Mouse (Mus musculus) activated CD4-positive, CD25-positive, alpha-beta regulatory T cell, adult 4 months (primary cell): ENCODE results near the gene Snrk. TPM values are rescaled to one million over a fixed set of nuclear protein-coding genes. Genes with fewer than 3 reads are reported as not detected.
A peak's percentile ranks its signal among the peaks of the same experiment; 100 is the strongest.

Experiments
- ATAC-seq: one replicate; pipeline ENCODE4 v1.8.0; 2017
- polyA plus RNA-seq, 2 experiments: library from polyadenylated mRNA; unstranded; fragments of 100-300 nt; shearing (Covaris generic); gene quantifications; one replicate each; pipeline ENCODE4 v1.2.1; 2017

The Snrk gene
- polyA plus RNA-seq, 2 experiments from 2014 or later: 23.1 to 25.9 TPM

DNA sequence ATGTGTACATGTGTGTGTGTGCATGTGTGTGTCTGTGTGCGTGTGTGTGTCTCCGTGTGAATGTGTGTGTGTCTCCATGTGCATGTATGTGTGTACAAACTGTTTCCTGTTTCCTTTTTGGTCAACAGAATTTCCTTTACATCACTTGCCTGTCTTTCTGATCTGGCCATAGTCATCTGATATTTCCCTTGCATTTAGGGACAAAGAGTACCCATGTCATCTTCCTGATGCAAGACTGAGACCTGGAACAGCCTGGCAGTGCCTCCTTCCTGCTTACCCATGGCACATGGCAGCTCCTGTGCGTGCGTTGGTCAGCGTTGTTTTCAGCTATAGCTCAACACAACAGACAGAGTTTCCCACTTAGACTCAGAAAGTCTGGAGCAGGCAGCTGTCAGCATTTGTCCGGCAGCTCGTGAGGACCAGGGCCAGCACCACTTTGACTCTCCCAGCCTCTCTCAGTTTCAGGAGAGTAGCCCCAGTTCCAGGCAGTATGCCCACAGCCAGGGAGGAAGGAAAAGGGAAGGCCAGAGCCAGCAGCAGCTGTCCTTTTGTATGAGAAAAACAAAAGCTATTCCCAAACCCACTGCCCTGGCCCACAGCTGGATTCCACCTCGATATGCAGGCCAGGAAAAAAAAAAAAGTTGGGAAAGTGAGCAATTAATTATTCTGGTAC is 7.4 kb upstream of the Snrk start:
- no peak for ATAC-seq

DNA sequence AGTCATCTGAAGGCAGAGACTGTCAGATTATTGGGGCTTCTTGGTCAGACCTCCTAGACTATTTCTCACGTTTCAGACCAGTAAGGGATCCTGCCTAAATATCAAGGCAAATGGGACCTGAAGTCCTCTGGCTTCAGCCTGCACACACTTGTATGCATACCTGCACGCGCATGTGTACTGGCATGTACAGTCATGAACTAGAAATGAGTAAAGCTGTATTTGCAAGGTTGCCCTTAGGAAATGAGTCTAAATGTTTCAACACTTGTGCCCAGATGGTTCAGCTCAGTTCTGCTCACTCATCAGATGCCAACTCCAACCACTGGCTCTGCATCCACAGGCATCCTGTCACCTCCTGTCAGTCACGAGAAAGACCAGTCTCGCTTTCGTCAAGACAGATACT is 6.6 kb upstream of the Snrk start:
- no peak for ATAC-seq

DNA sequence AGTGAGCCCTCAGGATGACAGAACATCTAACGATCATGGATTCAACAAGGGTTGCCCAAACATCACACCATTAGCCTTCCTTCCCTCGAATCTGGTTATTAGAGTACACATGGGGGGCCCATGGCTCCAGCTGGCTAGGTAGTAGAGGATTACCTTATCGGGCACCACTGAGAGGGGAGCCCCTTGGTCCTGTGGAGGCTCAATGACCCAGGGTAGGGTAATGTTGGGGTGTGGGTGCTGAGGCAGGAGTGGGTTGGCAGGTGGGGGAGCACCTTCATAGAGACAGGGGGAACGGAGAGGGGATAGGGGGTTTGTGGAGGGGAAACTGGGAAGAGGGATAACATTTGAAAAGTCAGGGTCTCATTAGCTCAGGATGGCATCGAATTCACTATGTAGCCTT is 6.1 kb upstream of the Snrk start:
- ATAC-seq: no peak

DNA sequence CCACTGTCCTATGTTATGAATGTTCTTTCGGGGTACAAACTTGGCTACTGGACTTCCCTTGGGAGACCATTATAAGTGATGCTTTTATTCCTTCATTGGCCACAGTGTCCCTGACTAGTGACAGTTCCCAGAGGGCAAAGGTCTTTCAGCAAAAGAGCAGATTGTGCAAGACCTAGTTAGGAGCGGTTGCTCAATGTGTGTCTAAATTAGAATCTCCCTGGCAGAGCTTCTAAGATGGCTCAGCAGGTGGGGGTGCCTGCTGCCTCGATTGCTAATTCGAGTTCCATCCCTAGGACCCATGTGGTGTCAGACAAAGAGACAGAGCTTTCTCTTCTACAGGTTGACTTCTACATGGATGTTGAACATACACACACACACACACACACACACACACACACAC is 1.5 kb upstream of the Snrk start:
- ATAC-seq: no peak

DNA sequence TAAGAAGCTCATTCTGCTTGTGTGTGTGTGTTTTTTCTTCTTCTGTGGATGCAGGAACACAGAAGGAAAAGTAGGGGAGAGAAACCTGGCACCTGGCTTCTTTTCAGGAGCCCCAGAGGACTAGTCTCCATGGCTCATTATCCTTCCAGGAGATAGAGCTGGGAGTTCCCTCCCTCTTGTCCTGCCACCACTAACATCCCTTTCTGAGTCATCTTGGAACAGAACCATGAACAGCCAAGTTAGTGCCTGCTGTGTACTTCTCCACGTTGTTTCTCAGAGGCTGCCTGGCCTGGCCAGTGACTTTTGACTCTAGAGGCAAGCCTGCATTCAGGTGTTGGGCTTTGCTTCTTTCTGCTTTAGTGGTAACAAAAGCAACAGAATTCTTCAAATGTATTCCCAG is 707 bp upstream of the Snrk start:
- ATAC-seq: no peak

DNA sequence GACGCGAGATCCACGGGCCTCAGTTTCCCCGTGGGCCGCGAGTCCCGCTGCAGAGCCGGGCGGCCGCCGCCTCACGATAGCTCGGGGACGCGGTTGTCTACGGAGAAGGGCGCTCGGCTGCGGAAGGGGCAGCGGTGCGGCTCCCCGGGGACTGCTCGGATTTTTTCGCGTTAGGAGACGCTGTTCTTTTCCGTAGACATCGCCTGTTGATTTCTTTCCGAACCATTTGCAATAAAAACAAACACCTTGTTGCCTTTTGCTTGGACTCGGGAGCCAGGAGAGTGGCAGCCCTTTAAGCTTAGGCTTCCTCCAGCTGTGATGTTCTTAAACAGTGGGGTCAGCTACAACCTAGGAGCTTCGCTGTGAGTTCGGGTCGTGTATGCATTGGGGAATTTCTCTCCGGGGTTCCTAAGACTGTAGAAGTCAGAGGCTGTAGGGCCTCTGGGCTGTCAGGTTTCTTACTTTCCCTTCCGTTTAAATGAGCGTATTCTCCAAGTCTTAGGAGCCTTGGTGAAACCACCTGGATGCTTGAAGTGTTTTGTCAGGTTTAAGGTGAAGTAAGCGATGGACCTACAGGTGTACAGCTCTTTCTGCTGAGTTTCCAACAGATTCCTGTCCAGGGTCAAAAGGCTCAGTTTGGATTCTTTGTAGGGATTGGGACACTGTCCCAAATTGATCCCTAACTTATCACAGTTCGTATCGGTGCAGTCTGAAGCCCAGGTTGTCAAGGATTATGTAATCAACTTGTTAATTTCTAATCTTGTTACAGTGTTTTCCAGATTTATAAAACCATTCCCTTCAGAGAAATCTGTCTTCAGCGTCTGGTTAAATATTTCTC is 845 bp downstream of the Snrk start:
- peak; percentile 16 for ATAC-seq

DNA sequence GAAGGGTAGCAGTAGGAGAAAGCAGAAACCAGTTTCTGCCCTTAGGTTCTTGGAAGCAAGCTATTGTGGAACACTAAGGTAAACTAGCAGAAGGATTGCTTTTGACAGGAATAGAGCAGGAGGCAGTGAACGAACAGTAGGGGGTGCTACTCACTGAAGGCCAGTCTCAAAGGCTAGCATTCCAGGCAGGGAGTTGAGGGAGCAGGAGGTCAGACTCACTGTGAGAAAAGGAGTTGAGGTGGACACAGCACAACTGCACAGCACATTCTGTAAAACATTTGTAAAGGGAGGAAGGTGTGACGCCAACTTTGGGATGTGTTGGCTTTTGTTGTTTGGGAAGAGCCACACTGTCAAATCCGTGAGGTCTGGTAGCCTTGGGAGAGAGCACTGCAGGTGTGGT is 3.0 kb downstream of the Snrk start:
- no peak for ATAC-seq

DNA sequence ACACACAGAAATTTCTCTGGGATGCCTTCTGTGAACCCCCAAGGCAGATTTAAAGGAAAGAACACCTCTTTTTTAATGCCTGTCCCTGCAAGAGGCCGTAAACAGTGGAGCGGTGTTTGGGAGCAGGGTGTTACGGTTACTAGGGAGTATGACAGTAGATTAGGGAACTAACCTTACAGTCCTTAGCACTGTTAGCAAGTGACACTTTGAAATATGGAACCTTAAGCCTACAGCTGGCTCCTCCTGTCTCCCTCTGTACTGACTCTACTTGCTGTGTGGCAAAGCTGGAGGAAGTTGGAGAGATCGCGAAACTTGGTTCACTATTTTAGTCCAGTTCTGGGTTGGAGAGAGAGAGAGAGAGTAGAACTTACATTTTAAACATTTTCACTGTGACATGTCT is 5.0 kb downstream of the Snrk start:
- ATAC-seq: no peak

DNA sequence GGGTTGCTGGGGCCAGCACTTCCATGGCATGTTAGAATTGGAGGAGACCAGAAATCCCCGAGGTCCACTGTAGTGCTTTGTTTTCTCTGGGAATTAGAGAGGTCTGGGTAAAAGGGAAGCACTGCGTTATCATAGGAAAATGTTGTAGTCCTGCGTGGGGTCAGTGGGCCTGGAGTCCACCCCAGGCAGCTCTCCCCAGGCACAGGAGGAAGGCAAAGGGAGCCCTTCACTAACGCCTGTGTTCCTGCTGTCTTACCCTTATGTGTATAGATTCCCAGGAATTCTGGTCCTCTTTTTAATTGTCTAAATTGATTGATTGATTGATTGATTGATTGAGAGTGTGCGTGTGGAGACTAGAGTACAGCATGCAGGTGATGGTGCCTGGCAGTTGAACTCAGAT is 6.1 kb downstream of the Snrk start:
- ATAC-seq: no peak

DNA sequence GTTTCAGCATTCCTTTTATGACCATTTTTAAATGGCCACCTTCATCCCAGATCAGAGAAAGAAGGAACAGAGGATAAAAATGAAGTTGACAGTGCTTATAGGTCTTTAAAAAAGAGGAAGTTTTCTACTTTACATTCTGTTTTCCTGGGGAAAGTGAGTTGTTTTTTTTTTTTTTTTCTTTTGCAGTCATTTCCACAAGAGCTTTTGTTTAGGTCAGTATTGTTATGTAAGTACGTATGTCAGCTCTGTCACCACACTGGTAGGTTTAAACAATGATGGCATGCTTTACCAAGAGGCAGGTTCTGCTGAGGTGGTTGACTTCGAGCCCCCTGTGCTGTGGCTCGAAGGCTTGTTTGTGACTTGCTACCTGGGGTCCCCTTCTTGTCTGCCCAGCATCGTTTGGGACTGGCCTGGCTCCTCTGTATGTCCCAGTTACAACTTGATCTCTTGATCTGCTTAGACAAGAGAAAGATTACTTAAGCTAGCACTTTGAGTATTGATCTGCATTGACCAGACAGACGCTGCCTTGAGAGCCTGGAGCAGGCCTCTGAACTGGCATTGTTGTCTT is 8.7 kb downstream of the Snrk start:
- ATAC-seq: no peak

DNA sequence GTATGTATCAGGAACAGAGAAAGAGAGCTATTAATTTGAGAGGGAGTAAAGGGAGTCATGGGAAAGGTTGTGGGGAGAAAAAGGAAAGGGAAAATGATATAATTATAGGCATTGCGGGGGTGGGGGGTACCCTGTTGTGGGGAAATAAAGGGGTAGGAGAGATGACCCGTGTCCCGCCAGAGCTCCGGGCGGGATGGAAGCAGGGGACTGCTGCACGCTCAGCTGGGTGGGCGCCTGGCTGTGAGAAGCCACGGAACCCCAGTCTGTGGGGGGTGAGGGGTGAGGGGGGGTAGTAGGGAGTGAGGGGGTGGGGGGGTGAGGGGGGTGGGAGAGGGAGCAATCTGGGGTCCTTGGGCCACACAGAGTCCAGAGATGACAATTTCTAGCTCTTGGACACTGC is 9.7 kb downstream of the Snrk start:
- no peak for ATAC-seq

DNA sequence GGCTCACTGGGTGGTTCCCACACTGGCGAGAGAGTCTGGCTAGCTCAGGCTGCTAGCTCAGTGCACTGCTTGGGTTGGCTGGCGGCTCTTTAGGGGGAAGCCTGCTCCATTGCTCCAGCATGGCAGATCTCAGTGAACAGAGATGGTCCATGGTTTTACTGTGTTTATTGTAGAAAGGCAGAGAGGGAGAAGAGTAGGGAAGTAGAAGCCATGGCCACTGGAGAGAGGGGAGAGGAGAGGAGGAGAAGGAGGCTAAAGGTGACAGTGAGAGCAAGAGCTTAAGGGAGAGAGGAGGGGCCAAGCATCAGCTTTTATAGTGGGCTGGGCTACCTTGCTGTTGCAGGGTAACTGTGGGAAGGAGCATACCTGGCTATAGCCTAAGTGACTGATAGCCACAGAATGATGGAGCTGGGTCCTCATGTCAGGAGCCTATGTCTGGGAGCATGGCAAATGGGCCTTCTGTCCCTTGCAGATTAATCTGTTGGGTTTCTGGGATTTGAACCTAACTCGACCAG is 10.3 kb downstream of the Snrk start:
- ATAC-seq: no peak

DNA sequence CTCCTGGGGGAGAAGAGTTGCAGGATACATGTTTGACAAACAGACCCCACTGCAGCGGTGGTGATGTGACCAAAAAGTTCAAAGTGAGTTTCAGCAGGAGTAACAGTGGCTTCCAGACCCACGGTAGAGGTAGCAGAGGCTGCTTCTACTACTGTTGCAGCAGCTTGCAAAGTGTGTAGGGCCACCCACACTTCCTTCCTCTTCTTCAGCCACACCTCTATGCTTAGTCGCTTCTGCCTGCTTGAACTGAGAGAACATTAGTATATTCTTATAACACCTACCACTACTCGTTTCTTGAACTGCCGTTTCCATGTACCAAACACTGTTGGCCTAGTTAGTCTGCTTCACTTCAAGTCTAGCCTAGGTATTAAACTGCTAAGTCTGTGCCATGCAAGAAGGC is 11.6 kb downstream of the Snrk start:
- peak; percentile 89 for ATAC-seq

DNA sequence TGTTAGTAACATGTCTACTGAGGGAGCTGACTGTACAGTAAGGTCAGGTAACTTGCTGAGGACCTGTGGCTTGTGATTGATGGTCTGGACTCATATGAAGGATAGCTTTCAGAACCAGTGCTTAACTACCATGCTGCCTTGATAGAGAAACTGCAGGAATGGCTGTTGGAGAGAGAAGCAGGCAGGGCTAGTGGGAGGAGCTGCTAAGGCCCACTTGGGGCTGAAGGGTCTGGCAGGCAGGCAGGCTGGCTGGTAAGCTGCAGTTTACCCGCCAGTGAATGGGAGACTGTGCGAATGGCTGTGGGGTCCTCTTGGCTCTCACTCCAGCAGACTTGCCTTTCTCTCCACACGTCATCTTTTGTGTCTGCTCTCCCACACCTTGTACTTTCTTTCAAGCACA is 13.6 kb downstream of the Snrk start:
- ATAC-seq: no peak

DNA sequence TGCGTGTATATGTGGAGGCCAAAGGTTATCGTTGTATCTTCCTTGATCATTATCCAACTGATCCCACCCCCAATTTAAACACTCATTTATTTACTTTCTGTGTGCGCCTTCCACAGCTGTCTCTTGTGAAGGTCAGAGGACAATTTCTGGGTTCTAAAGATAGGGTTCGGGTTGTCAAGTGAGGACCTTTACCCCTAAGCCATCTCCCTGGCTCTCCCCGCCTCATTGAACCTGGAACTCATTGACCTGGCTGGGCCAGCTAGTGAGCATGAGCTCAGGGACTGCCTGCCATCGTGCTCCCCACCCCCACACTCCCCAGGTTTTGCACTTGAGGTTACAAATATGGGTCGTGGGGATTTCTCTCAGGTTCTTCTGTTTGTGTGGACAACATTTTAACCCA is 15.1 kb downstream of the Snrk start:
- no peak for ATAC-seq

DNA sequence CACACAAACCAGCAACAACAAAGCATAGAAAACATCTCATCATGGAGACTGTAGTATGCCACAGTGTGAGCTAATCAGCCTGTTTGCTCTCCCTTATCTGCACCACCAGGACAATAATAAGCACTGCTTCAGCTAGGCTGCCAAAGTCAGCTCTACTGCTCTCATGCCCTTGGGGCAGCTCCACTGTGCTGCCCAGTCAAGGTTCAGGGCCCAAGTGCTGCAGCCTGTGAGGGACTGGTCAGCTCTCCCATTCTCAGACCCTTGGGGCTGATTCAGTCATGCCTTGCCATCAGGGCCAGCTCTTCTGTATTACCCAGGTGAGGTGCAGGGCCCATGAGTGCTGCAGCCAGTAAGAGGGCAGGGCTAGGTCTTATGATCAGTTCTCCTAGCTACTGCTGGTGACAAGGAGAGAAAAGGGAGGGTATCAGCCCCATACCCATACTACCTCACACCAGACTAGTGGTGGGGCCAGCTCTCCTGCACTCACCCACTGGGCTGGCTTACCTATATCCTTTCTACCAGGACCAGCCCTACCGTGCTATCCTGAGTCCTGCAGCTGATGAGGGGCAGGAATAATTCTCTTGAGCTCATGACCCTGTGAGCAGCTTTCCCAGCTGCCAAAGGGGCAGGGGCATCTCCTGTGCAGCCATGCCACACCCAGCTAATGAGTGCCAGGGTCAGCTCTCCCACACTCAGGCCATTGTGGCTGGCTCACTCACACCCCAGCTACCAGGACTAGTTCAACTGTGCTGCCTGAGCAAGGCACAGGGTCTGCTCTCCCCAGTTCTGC is 18.2 kb downstream of the Snrk start:
- ATAC-seq: no peak

DNA sequence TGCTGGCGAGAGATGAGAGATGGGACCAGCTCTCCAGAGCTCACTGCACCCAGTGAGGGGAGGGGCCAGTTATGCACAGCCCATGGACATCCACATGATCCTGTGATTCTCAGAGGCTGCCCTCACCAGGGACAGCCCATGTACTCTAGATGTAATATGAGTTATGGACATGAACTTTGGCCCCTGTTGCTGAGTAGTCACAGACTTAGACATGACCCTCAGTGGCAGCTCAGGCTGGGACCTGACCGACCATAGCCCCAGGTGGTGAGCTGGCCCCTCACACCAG is 18.8 kb downstream of the Snrk start:
- no peak for ATAC-seq

DNA sequence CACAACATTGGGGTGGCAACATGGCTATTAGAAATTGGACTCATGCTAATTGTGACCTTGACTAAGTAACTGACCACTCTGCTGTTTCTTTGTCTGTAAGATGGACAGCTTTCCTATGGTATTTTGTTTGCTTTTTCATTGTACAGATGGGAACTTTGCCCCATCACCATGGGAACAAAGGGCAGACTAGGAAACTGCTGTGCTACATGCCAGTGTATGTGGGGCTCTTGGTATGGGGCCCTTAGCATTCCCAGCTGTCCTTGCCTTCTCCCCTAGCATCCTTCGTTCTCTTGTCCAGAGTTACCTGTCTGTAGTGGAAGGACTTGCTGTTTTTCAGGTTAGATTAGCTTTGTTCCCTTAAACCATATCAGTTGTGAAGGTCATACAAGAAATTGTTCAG is 20.9 kb downstream of the Snrk start:
- ATAC-seq: no peak

DNA sequence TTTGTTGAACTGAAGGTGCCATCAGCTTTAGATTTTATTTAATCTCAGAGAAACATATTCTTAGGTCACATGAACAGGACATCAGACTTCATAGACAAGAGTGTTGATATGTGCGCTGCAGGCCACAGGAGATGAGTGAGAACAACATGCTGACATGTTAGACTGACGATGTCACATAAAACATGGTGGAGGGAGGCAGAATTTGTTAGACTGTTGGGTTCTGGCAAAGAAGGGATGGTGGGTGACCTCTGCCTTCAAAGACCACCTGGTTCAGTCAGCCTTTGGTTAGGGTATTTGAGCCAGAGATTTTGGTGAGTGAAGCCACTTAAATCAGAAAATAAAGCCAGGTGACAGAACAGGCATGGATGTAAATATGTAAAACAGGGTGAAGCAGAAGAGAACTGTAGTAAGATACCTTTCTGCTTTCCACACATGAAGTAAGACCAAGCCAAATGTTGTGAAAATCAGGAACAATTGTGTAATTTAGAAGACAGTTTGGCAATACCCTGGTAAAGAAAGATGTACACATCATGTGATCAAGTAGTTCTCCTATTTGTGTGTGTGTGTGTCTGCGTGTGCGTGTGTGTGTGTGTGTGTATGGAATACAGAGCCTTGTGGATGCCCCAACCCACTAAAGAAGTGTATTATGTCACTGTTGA is 21.4 kb downstream of the Snrk start:
- ATAC-seq: no peak

DNA sequence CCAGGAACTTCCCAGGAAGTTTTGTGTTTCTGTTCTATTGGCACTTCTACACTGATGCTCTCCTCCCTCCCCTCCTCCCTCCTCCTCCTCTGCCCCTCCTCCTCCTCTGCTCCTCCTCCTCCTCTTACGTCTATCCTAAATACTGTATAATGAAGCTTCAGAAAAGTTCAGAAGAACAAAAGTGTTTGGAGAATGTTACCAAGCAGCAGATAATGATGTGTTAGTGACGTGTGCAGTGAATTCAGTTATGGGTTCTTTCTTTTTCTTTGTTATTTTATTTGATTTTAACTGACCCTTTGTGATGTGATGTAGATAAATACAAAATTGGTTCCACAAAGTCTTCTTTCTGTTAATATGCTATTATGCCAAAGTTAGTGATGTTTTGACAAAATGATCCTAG is 22.2 kb downstream of the Snrk start:
- no peak for ATAC-seq

DNA sequence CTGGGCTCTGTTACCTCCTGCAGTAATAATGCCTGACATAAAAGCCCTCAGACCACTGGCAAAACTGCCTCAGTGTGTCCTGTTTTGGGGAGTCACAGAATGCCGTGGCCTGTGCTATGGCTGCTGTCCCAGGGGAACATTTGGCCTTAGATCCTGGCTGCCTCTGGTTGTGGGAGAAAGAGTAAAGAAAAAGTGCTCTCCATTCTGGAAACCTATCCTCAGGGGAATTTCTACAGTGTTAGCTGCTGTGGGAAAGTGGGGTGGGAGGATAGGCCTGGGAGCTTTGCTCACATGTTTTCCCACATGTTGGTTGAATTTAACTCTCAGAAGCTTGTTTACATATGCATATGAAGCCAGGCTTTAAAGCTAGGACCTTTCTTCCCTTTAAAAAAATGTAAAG is 26.2 kb downstream of the Snrk start:
- no peak for ATAC-seq

DNA sequence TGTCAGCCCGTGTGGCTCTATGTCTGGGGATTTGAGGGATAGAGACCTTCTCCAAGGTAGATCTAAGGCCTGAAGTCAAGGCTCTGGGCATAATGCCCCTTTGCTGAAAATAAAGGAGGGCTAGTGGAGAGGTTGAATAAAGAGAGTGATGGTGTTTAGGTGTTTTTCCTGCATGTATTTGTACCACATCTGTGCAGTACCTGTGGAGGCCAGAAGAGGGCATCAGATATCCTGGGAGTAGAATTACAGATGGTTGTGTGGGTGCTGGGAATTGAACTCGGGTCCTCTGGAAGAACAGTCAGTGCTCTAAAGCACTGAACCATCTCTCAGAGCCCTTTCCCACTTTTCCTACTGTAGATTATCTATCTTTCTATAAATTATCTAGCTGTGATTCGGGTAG is 27.7 kb downstream of the Snrk start:
- no peak for ATAC-seq

DNA sequence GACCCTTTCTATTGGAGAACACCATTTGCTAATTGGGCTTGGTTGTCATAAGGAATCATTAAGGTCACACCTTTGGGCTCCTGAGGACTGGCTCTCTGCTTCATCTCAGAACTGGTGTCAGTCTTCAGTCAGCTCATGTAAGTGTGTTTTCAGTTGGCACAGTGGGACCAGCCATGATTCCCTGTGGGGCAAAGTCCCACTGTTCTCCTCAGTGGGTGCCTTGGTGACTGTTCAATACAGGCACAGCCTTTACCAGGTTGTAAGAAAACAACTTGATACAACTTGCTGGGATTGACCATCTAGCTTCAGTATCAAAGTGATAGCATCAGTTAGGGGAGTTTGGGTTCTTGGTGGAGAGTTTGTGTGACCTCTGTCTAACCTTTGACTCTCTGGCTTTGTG is 28.6 kb downstream of the Snrk start:
- no peak for ATAC-seq
